Comparison of ENCODE assay signal across 11 mouse cellular contexts in genomic region chr8:126267118-126267517, GRCm38 (mm10). TPM values are rescaled to one million over a fixed set of nuclear protein-coding genes. Genes with fewer than 3 reads are reported as not detected.
A peak's percentile ranks its signal among the peaks of the same experiment; 100 is the strongest.
DNase-seq lines count a peak whose midpoint lies in the region; ATAC-seq and TF ChIP-seq lines count a peak whose summit lies in the region.
"Had no signal": no experiment of that assay in that cellular context is flagged by ENCODE, and none has a peak within 500 bp of the region (broad histone marks: within the 10 kb centered on the region; RNA-seq: fewer than 3 reads in every experiment).

No protein-coding gene starts in this region.

- H3K27ac ChIP-seq in layer of hippocampus, adult 2 months: no peak overlapping the region
- H3K27ac ChIP-seq: liver, embryonic 15.5 days; stomach, embryonic 15.5 days had no signal

- TF ChIP-seq CTCF in layer of hippocampus, adult 2 months (conservative IDR thresholded peaks at IDR 0.05): peak; percentile 85
- TF ChIP-seq CTCF in Patski (IDR thresholded peaks at IDR 0.05): peak; percentile 90

- no peak for DNase-seq in layer of hippocampus, adult 2 months (ENCODE audit: low spot score in 2 of 2)
- DNase-seq in layer of hippocampus, adult 9-10 months (ENCODE audit: low spot score): no peak
- DNase-seq in Patski (ENCODE audit: low read depth, low spot score): no peak
- peak; percentile 60 for DNase-seq in cerebellum, adult 9-10 months
- peak; percentile 23 for DNase-seq in lung, postnatal 10 days
- no peak for DNase-seq in thymus, postnatal 36 days
- no peak for DNase-seq in right cerebral cortex, postnatal 25 days
- DNase-seq in thymus, postnatal 14 days: no peak

- H3K27me3 ChIP-seq in Patski: no peaks in the 10 kb centered on the region
- H3K27me3 ChIP-seq: liver, embryonic 15.5 days; stomach, embryonic 15.5 days had no signal

- ATAC-seq in Patski: no peak

- POLR2A ChIA-PET in Patski (lab: Charles Lee): no interaction called here

- in situ Hi-C loops in Patski (cut with MboI; ENCODE audit: low pct_unique_long_range_greater_than_20kb): loop anchor here (5.0 to 25.0 kb wide), 2 partner anchors 445 to 660 kb away; no protein-coding TSS in a partner anchor

- no peak overlapping the region for H3K4me3 ChIP-seq in layer of hippocampus, adult 2 months
- H3K4me3 ChIP-seq: erythroblast, embryonic 14.5 days; liver, embryonic 15.5 days; stomach, embryonic 15.5 days had no signal

- CTCF ChIA-PET in Patski (lab: Charles Lee): interaction anchor here (0.9 to 2.8 kb wide), 9 partner anchors 9 to 214 kb away, joined by 3 to 10 read pairs (median 3); no protein-coding TSS in a partner anchor

RNA-seq across cellular contexts. Expression of gene Slc35f3, which starts 31.2 kb away (rescaled TPM):
- 10 to 100 TPM; 45.9 to 47.1 TPM for total RNA-seq in layer of hippocampus, adult 2 months (2021)
- polyA plus RNA-seq in Patski (2021): 24.4 TPM
- polyA plus RNA-seq: erythroblast, embryonic 14.5 days; liver, embryonic 15.5 days had no signal

Comparison
In these comparisons a context has a peak if more than half of its experiments do, and no peak if none do; other contexts are left out.
1. DNase-seq: peak in cerebellum, adult 9-10 months (single experiment) and lung, postnatal 10 days (single experiment); none in layer of hippocampus, adult 2 months (0 of 2), layer of hippocampus, adult 9-10 months (single experiment), Patski (single experiment), thymus, postnatal 36 days (0 of 2), right cerebral cortex, postnatal 25 days (single experiment) and thymus, postnatal 14 days (single experiment).